In genomic region chr1:134235391-134235921, GRCm38 (mm10) we compare ENCODE assay signal across 8 mouse cellular contexts. TPM values are rescaled to one million over a fixed set of nuclear protein-coding genes. Genes with fewer than 3 reads are reported as not detected.
DNase-seq lines count a peak whose midpoint lies in the region; ATAC-seq and TF ChIP-seq lines count a peak whose summit lies in the region.

Gene Adora1 (minus strand): TSS chr1:134235431.

- peak within 1 kb of the TSS; percentile 82 for H3K27ac ChIP-seq in testis, adult 2 months (ENCODE audit: control insufficient read depth, insufficient read depth, low read depth, low read length)
- H3K27ac ChIP-seq in hindbrain, embryonic 14.5 days, result peak within 1 kb of the TSS; percentile 36; the same call in 1 of the 2 replicates
- H3K27ac ChIP-seq in liver, embryonic 16.5 days (ENCODE audit: low read length), result no peak within 1 kb of the TSS

- TF ChIP-seq CTCF in testis, adult 2 months (IDR thresholded peaks at IDR 0.05; ENCODE audit: control insufficient read depth, insufficient read depth, insufficient replicate concordance, low read depth, low read length), result no peak

- peak within 1 kb of the TSS; percentile 68 for H3K9ac ChIP-seq in hindbrain, embryonic 14.5 days
- H3K9ac ChIP-seq in liver, embryonic 16.5 days (ENCODE audit: low read depth, low read length), result peak within 1 kb of the TSS; percentile 15

- H3K27me3 ChIP-seq in testis, adult 2 months (ENCODE audit: control insufficient read depth, insufficient read depth, low read length), result no peaks in the 10 kb centered on the region
- peaks cover 27% of the 10 kb centered on the region for H3K27me3 ChIP-seq in hindbrain, embryonic 14.5 days (ENCODE audit: control insufficient read depth, insufficient read depth, low read length)
- H3K27me3 ChIP-seq in liver, embryonic 16.5 days (ENCODE audit: control insufficient read depth, insufficient read depth, low read depth, low read length), result peaks cover 26% of the 10 kb centered on the region

- H3K4me2 ChIP-seq in hindbrain, embryonic 14.5 days (replicated peaks), result peak within 1 kb of the TSS; percentile 92
- H3K4me2 ChIP-seq in liver, embryonic 16.5 days (ENCODE audit: low read depth, low read length), result peak within 1 kb of the TSS; percentile 53

- peak within 1 kb of the TSS; percentile 55 for H3K4me3 ChIP-seq in testis, adult 2 months (ENCODE audit: control insufficient read depth, low read depth, low read length)
- peak within 1 kb of the TSS; percentile 56 for H3K4me3 ChIP-seq in hindbrain, embryonic 14.5 days (replicated peaks; ENCODE audit: low read length)
- peak within 1 kb of the TSS; percentile 39 for H3K4me3 ChIP-seq in liver, embryonic 16.5 days (ENCODE audit: low read depth, low read length)

- no peaks in the 10 kb centered on the region for H3K9me3 ChIP-seq in hindbrain, embryonic 14.5 days (ENCODE audit: control insufficient read depth, low read length)
- no peaks in the 10 kb centered on the region for H3K9me3 ChIP-seq in liver, embryonic 16.5 days (replicated peaks; ENCODE audit: control insufficient read depth, low read length)

- H3K4me1 ChIP-seq in testis, adult 2 months (ENCODE audit: control insufficient read depth, insufficient read depth, low read length), result peaks cover 9% of the 10 kb centered on the region
- peaks cover 27% of the 10 kb centered on the region for H3K4me1 ChIP-seq in hindbrain, embryonic 14.5 days (replicated peaks; ENCODE audit: control insufficient read depth, insufficient read depth, low read length)
- peaks cover 3% of the 10 kb centered on the region for H3K4me1 ChIP-seq in liver, embryonic 16.5 days (ENCODE audit: control insufficient read depth, low read depth, low read length)

- DNase-seq in cerebellum, adult 8-10 months, result peak; percentile 52
- DNase-seq in cerebellum, postnatal 4 days (ENCODE audit: low spot score in 2 of 2), result no peak
- no peak for DNase-seq in testis, postnatal 14 days (ENCODE audit: low spot score)
- DNase-seq in hindbrain, embryonic 14.5 days (ENCODE audit: low spot score), result peak; percentile 48
- DNase-seq in gastrocnemius, postnatal 10 days, result no peak
- no peak for DNase-seq in T-cell, adult 2 months (ENCODE audit: low spot score)

- WGBS in hindbrain, embryonic 14.5 days, result under 1% methylated on average over 28 of the region's 37 CpGs
- WGBS in liver, embryonic 16.5 days (ENCODE audit: insufficient replicate concordance), result 3% methylated on average over 33 of the region's 37 CpGs

- H3K36me3 ChIP-seq in testis, adult 2 months (ENCODE audit: control insufficient read depth, insufficient read depth, low read length), result no peaks in the 10 kb centered on the region
- H3K36me3 ChIP-seq in hindbrain, embryonic 14.5 days (replicated peaks; ENCODE audit: control insufficient read depth, insufficient read depth), result no peaks in the 10 kb centered on the region
- no peaks in the 10 kb centered on the region for H3K36me3 ChIP-seq in liver, embryonic 16.5 days (ENCODE audit: control insufficient read depth, insufficient read depth)

- TF ChIP-seq POLR2A in testis, adult 2 months (IDR thresholded peaks at IDR 0.05; ENCODE audit: control insufficient read depth, low read depth, low read length), result no peak

- peak; percentile 21; the same call in 1 of the 2 replicates for ATAC-seq in hindbrain, embryonic 14.5 days (ENCODE audit: low FRiP score)
- no peak for ATAC-seq in liver, embryonic 16.5 days (ENCODE audit: low read depth)

RNA-seq across cellular contexts. Expression of gene Adora1, which starts in this region (rescaled TPM):
- polyA plus RNA-seq in testis, adult 2 months (2012; rRNA removed), result 19.4 and 28.0 TPM in 2 replicates
- 13.0 and 14.9 TPM in 2 replicates for polyA plus RNA-seq in hindbrain, embryonic 14.5 days (2014; fragmentation: Nextera tagmentation; extraction: Ambion mirVana)
- 2.3 and 3.6 TPM in 2 replicates for polyA plus RNA-seq in liver, embryonic 16.5 days (2015; fragmentation: Nextera tagmentation; extraction: Ambion mirVana)
- under 1 TPM; 0.90 to 0.96 TPM for total RNA-seq in gastrocnemius, postnatal 10 days (2021)

Comparison
In these comparisons a context has a peak if more than half of its experiments do, and no peak if none do; other contexts are left out.
1. DNase-seq: peak in cerebellum, adult 8-10 months (single experiment) and hindbrain, embryonic 14.5 days (single experiment); none in cerebellum, postnatal 4 days (0 of 2), testis, postnatal 14 days (single experiment), gastrocnemius, postnatal 10 days (single experiment) and T-cell, adult 2 months (single experiment).
2. Peak in every context shown above with its lines, with median percentiles within 50 percentile points of each other: H3K4me3 ChIP-seq.